Mouse (Mus musculus) midbrain, embryonic 14.5 days (tissue): Measurements from ENCODE around the gene Npm3. TPM values are rescaled to one million over a fixed set of nuclear protein-coding genes. Genes with fewer than 3 reads are reported as not detected.

ENCODE experiments used
- ATAC-seq: fragments of 200-750 bp; cut with Nextera tagmentation; 2 replicates; pipeline ENCODE4 v1.8.0; 2017; ENCODE audit warnings: moderate number of reproducible peaks, moderate library complexity; ENCODE audit not compliant: low FRiP score, low TSS enrichment
- DNase-seq: peaks from one replicate; pipeline ENCODE4 v3.0.0-alpha.2; 2015
- H3K27ac ChIP-seq: fragments of 300-500 bp; sonication (generic); replicated peaks from 2 replicates; pipeline ENCODE4 v1.5.1; 2014; ENCODE audit warnings: mild to moderate bottlenecking, low read depth, low read length, moderate library complexity
- H3K27me3 ChIP-seq: fragments of 300-500 bp; sonication (generic); 2 replicates; pipeline ENCODE4 v1.6.1; 2014; ENCODE audit warnings: low read length, control low read depth, mixed read lengths; ENCODE audit not compliant: control insufficient read depth, insufficient read depth
- H3K36me3 ChIP-seq: fragments of 300-500 bp; sonication (generic); 2 replicates; pipeline ENCODE4 v1.6.1; 2014; ENCODE audit warnings: low read length, control low read depth; ENCODE audit not compliant: control insufficient read depth, insufficient read depth
- H3K4me1 ChIP-seq: fragments of 300-500 bp; sonication (generic); 2 replicates; pipeline ENCODE4 v1.6.1; 2014; ENCODE audit warnings: mild to moderate bottlenecking, antibody characterized with exemption, low read length, control low read depth; ENCODE audit not compliant: control insufficient read depth, insufficient read depth
- H3K4me2 ChIP-seq: fragments of 300-500 bp; sonication (generic); 2 replicates; pipeline ENCODE4 v1.6.1; 2014; ENCODE audit warnings: mild to moderate bottlenecking, low read length, moderate library complexity
- H3K4me3 ChIP-seq: fragments of 300-500 bp; sonication (generic); replicated peaks from 2 replicates; pipeline ENCODE4 v1.5.1; 2014; ENCODE audit warnings: low read depth, low read length
- H3K9ac ChIP-seq: fragments of 300-500 bp; sonication (generic); replicated peaks from 2 replicates; pipeline ENCODE4 v1.6.1; 2014; ENCODE audit warnings: mild to moderate bottlenecking, low read length, moderate library complexity
- H3K9me3 ChIP-seq: fragments of 300-500 bp; sonication (generic); 2 replicates; pipeline ENCODE4 v1.6.1; 2016; ENCODE audit warnings: low read length, control low read depth, mixed read lengths; ENCODE audit not compliant: control insufficient read depth
- WGBS: fragments of 180-500 bp; shearing (Covaris S2); extraction: QIAGEN DNeasy Blood & Tissue Kit; methylation state at CpG from one replicate; pipeline ENCODE4 v1.1.7; 2014; 5-methylcytosine and 5-hydroxymethylcytosine counted together
- polyA plus RNA-seq: library from polyadenylated mRNA; unstranded; fragments of >200 nt; fragmentation: Nextera tagmentation; extraction: Ambion mirVana; gene quantifications from 2 replicates; pipeline ENCODE4 v1.2.1, GENCODE M21; 2014

Gene Npm3
- 7.6 and 26.4 TPM in 2 replicates for polyA plus RNA-seq

DNA sequence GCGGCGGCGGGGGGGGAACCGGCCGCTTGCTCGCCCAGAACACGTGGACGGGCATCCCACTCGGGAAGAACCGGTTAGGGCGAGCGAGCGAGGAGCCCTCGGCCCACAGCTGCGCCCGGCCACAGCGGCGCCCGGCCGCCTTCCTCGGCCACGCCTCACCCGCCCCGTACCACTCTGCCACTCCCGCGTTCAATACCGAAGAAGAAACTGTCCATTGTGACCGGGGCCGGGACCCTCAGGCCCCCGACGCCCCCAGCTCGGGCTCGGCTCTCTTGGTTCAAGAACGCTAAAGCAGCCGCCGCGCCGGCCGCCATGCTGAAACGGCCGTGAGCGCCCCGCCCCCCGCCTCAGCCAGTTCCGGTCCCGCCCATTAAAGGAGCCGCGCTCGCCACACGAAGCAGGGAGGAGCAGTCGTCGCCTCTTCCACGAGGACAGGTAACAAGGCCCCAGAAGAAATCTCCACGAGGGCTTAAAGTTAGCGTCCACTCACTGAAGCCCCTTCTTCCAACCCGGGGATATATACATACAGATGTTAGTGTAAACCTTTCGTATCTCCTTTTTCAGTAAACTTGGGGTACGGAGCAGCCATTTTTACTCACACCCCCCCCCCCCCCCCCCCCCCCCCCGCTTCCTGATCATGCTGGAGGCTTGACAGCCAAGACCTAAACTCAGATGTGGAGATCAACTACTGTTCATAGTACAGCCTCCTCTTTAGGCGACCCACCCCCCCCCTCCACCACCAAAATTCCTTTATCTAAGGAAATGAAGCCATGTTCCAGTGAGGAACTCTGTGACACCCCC, at the start of gene Npm3:
Gene Npm3, minus strand, starts transcription at position 349 of the 801 bp plus-strand sequence.
- under 1% methylated on average over 58 of the region's 60 CpGs for WGBS
- Histone ChIP-seq H3K36me3 (peaks cover 35% of the 10 kb centered on the region), H3K9me3 (no peaks in the 10 kb centered on the region), H3K27me3 (peaks cover 27% of the 10 kb centered on the region), H3K4me3 (peak within 1 kb of the TSS; percentile 76), H3K27ac (peak within 1 kb of the TSS; percentile 13; the same call in 1 of the 2 replicates), H3K4me2 (peak within 1 kb of the TSS; percentile 96), H3K9ac (peak within 1 kb of the TSS; percentile 66), H3K4me1 (peaks cover 11% of the 10 kb centered on the region)
- DNase-seq = peak; percentile 94
- peak; percentile 80 for ATAC-seq

- Histone ChIP-seq H3K36me3 (no peaks in the 10 kb centered on the region), H3K4me3 (no peak overlapping the region), H3K4me1 (no peaks in the 10 kb centered on the region), H3K4me2 (no peak overlapping the region), H3K27ac (no peak overlapping the region), H3K9ac (no peak overlapping the region), H3K9me3 (no peaks in the 10 kb centered on the region), H3K27me3 (no peaks in the 10 kb centered on the region)
- ATAC-seq = no peak
- WGBS = 77% methylated on average over 15 of the region's 15 CpGs
- no peak for DNase-seq
Observed at GRCm38 (mm10) chr19:45796879-45797278, 47.5 kb upstream of the Npm3 start.

GRCm38 (mm10) chr19:45796061-45796556, 46.7 kb upstream of the Npm3 start:
- Histone ChIP-seq H3K9me3 (no peaks in the 10 kb centered on the region), H3K4me1 (no peaks in the 10 kb centered on the region), H3K36me3 (no peaks in the 10 kb centered on the region), H3K27ac (no peak overlapping the region), H3K27me3 (no peaks in the 10 kb centered on the region), H3K4me3 (no peak overlapping the region), H3K4me2 (peak overlapping the region; percentile 27), H3K9ac (0 out of 2 replicates have a peak overlapping the region, but pooled peaks have one; percentile 20)
- WGBS = 10% methylated on average over 15 of the region's 15 CpGs
- ATAC-seq (no peak), DNase-seq (no peak)

- H3K4me3 ChIP-seq = no peak overlapping the region
- no peak for DNase-seq
- WGBS = 34% methylated on average over 15 of the region's 15 CpGs
- H3K9ac ChIP-seq = no peak overlapping the region
- H3K4me1 ChIP-seq = no peaks in the 10 kb centered on the region
- no peaks in the 10 kb centered on the region for H3K27me3 ChIP-seq
- H3K9me3 ChIP-seq = no peaks in the 10 kb centered on the region
- ATAC-seq = no peak
- H3K36me3 ChIP-seq = no peaks in the 10 kb centered on the region
- no peak overlapping the region for H3K4me2 ChIP-seq
- no peak overlapping the region for H3K27ac ChIP-seq
Observed at GRCm38 (mm10) chr19:45795406-45795944, 46.1 kb upstream of the Npm3 start.

DNA sequence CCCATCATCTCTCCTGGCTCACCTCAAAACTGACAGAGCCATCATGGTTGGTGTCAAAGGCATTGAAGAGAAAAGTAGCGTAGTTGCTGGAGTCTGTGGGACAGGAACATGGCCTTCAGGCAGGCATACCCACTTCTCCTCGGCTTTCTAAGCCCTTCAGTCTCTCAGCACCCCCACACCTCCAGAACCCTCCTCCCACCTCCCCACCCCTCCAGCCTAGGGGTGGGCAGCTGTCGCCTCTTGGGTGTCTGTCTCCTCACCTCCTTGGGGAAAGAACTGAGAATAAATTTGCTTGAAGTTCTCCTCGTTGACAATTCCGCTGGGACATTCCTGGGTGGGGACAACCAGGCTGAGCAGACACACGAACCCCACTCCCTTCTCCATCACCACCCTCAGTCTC, 45.3 kb upstream of the Npm3 start:
- no peak for DNase-seq
- Histone ChIP-seq H3K4me1 (no peaks in the 10 kb centered on the region), H3K27me3 (no peaks in the 10 kb centered on the region), H3K27ac (no peak overlapping the region), H3K9ac (no peak overlapping the region), H3K4me2 (no peak overlapping the region), H3K4me3 (no peak overlapping the region), H3K36me3 (no peaks in the 10 kb centered on the region), H3K9me3 (no peaks in the 10 kb centered on the region)
- no peak for ATAC-seq
- 80% methylated on average over 6 of the region's 6 CpGs for WGBS

DNA sequence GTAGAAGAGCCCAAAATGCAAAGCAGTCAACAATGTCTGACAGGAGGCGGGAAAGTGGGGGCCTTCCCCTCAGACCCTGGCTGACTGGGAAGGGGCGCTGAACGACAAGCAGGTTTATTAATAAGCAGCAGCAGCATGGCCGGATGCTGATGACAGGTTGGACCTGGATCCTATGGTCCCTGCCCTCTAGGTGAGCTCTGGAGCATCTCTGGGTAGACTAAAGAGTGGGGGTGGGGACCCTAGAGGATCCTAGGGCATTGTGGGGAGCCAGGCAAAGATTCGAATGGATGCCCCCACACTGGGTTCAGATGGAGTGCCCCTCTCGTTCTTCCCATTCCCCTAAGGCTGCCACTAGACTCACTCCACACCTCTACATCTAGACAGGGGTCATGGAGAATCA, 43.0 kb upstream of the Npm3 start:
- ATAC-seq = no peak
- Histone ChIP-seq H3K36me3 (no peaks in the 10 kb centered on the region), H3K27ac (no peak overlapping the region), H3K9me3 (no peaks in the 10 kb centered on the region), H3K4me1 (no peaks in the 10 kb centered on the region), H3K4me3 (no peak overlapping the region), H3K9ac (no peak overlapping the region), H3K27me3 (no peaks in the 10 kb centered on the region), H3K4me2 (no peak overlapping the region)
- DNase-seq = no peak
- 88% methylated on average over 6 of the region's 6 CpGs for WGBS

- H3K4me2 ChIP-seq = no peak overlapping the region
- no peaks in the 10 kb centered on the region for H3K9me3 ChIP-seq
- no peaks in the 10 kb centered on the region for H3K27me3 ChIP-seq
- no peak for DNase-seq
- H3K9ac ChIP-seq = no peak overlapping the region
- no peaks in the 10 kb centered on the region for H3K36me3 ChIP-seq
- no peak for ATAC-seq
- no peak overlapping the region for H3K27ac ChIP-seq
- H3K4me3 ChIP-seq = no peak overlapping the region
- 76% methylated on average over 13 of the region's 13 CpGs for WGBS
- H3K4me1 ChIP-seq = no peaks in the 10 kb centered on the region
Observed at GRCm38 (mm10) chr19:45789888-45790874, 40.8 kb upstream of the Npm3 start.

DNA sequence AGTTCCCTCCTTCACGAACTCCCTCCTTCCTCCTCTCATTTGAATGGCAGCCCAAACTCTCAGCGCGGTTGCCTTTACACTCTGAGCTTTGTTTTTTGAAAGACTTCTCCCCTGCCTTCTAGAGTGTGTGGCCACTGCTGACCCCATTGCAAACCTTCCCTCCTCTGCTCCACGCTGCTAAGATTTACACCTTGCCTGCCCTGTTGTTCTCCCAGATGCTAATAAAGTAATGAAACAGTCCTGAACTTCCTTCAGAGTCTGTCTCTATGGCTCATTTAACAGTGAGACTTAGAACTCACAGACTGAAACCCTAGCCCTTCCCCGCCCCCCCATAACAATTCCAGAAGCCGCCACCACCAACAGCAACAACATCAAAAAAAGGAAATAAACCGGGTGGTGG, 40.0 kb upstream of the Npm3 start:
- Histone ChIP-seq H3K9ac (no peak overlapping the region), H3K36me3 (no peaks in the 10 kb centered on the region), H3K4me3 (no peak overlapping the region), H3K27me3 (no peaks in the 10 kb centered on the region), H3K27ac (no peak overlapping the region), H3K4me1 (no peaks in the 10 kb centered on the region), H3K4me2 (no peak overlapping the region), H3K9me3 (no peaks in the 10 kb centered on the region)
- ATAC-seq (no peak), DNase-seq (no peak)
- 84% methylated on average over 7 of the region's 7 CpGs for WGBS
